Mouse (Mus musculus): ENCODE results near the gene Alcam. TPM values are rescaled to one million over a fixed set of nuclear protein-coding genes. Genes with fewer than 3 reads are reported as not detected.

Alcam gene
- polyA plus RNA-seq, 1 experiment from 2014 or later = 22.0 TPM

GRCm38 (mm10) chr16:52296376-52296775, 157.5 kb downstream of the Alcam start:
- Histone ChIP-seq H3K4me2 (replicated peaks) (no peak overlapping the region), H3K9me3 (no peaks in the 10 kb centered on the region), H3K27ac (no peak overlapping the region), H3K4me1 (no peaks in the 10 kb centered on the region), H3K4me3 (no peak overlapping the region), H3K27me3 (no peaks in the 10 kb centered on the region), H3K36me3 (no peaks in the 10 kb centered on the region; the same call in 1 of the 2 replicates), H3K9ac (no peak overlapping the region)
- 44% methylated on average over 1 of the region's 1 CpGs for WGBS
- no peak for ATAC-seq (ENCODE audit: insufficient number of reproducible peaks, insufficient read depth, low FRiP score, low TSS enrichment)

GRCm38 (mm10) chr16:52295535-52295934, 158.3 kb downstream of the Alcam start:
- H3K9me3 ChIP-seq = no peaks in the 10 kb centered on the region
- no peak overlapping the region for H3K9ac ChIP-seq

GRCm38 (mm10) chr16:52292440-52293048, 161.3 kb downstream of the Alcam start:
- H3K36me3 ChIP-seq = peaks cover 3% of the 10 kb centered on the region
- no peak overlapping the region for H3K27ac ChIP-seq
- 91% methylated on average over 3 of the region's 3 CpGs for WGBS
- H3K4me3 ChIP-seq = no peak overlapping the region
- H3K27me3 ChIP-seq = no peaks in the 10 kb centered on the region
- no peak for ATAC-seq (ENCODE audit: insufficient number of reproducible peaks, insufficient read depth, low FRiP score, low TSS enrichment)
- H3K4me1 ChIP-seq = no peaks in the 10 kb centered on the region
- H3K4me2 ChIP-seq (replicated peaks) = no peak overlapping the region
- H3K9ac ChIP-seq = no peak overlapping the region
- no peaks in the 10 kb centered on the region for H3K9me3 ChIP-seq

More at GRCm38 (mm10) chr16:52295535-52295934, 158.3 kb downstream of the Alcam start:
- Histone ChIP-seq H3K36me3 (no peaks in the 10 kb centered on the region; the same call in 1 of the 2 replicates), H3K4me1 (no peaks in the 10 kb centered on the region), H3K27ac (no peak overlapping the region), H3K4me3 (no peak overlapping the region), H3K27me3 (no peaks in the 10 kb centered on the region), H3K4me2 (replicated peaks) (no peak overlapping the region)
- no peak for ATAC-seq (ENCODE audit: insufficient number of reproducible peaks, insufficient read depth, low FRiP score, low TSS enrichment)

- H3K9me3 ChIP-seq = no peaks in the 10 kb centered on the region
- H3K36me3 ChIP-seq = no peaks in the 10 kb centered on the region
- H3K4me3 ChIP-seq = no peak overlapping the region
- no peak overlapping the region for H3K4me2 ChIP-seq (replicated peaks)
- whole genome bisulfite sequencing = 56% methylated on average over 2 of the region's 2 CpGs
- no peaks in the 10 kb centered on the region for H3K4me1 ChIP-seq
- H3K9ac ChIP-seq = no peak overlapping the region
- H3K27me3 ChIP-seq = no peaks in the 10 kb centered on the region
- ATAC-seq (ENCODE audit: insufficient number of reproducible peaks, insufficient read depth, low FRiP score, low TSS enrichment) = no peak
- H3K27ac ChIP-seq = no peak overlapping the region
Observed at GRCm38 (mm10) chr16:52280186-52280585, 173.7 kb downstream of the Alcam start.

- Histone ChIP-seq H3K4me1 (no peaks in the 10 kb centered on the region), H3K27me3 (no peaks in the 10 kb centered on the region), H3K9me3 (no peaks in the 10 kb centered on the region), H3K4me3 (no peak overlapping the region), H3K27ac (no peak overlapping the region), H3K36me3 (no peaks in the 10 kb centered on the region), H3K9ac (no peak overlapping the region), H3K4me2 (replicated peaks) (no peak overlapping the region)
- ATAC-seq (ENCODE audit: insufficient number of reproducible peaks, insufficient read depth, low FRiP score, low TSS enrichment) = no peak
- WGBS = 84% methylated on average over 4 of the region's 4 CpGs
Observed at GRCm38 (mm10) chr16:52265066-52265465, 188.8 kb downstream of the Alcam start.

GRCm38 (mm10) chr16:52263751-52264150, 190.1 kb downstream of the Alcam start:
- Histone ChIP-seq H3K9me3 (no peaks in the 10 kb centered on the region), H3K4me1 (no peaks in the 10 kb centered on the region), H3K4me3 (no peak overlapping the region), H3K4me2 (replicated peaks) (no peak overlapping the region), H3K27me3 (no peaks in the 10 kb centered on the region), H3K27ac (no peak overlapping the region), H3K36me3 (no peaks in the 10 kb centered on the region), H3K9ac (no peak overlapping the region)
- ATAC-seq (ENCODE audit: insufficient number of reproducible peaks, insufficient read depth, low FRiP score, low TSS enrichment) = no peak

- H3K4me1 ChIP-seq = no peaks in the 10 kb centered on the region
- no peak overlapping the region for H3K9ac ChIP-seq
- WGBS = 38% methylated on average over 1 of the region's 1 CpGs
- H3K9me3 ChIP-seq = no peaks in the 10 kb centered on the region
- H3K36me3 ChIP-seq = no peaks in the 10 kb centered on the region
- H3K27me3 ChIP-seq = no peaks in the 10 kb centered on the region
- H3K4me2 ChIP-seq (replicated peaks) = no peak overlapping the region
- no peak overlapping the region for H3K4me3 ChIP-seq
- no peak overlapping the region for H3K27ac ChIP-seq
- ATAC-seq (ENCODE audit: insufficient number of reproducible peaks, insufficient read depth, low FRiP score, low TSS enrichment) = peak; percentile 60; the same call in 1 of the 2 replicates
Observed at GRCm38 (mm10) chr16:52262582-52262981, 191.3 kb downstream of the Alcam start.

- H3K4me3 ChIP-seq = no peak overlapping the region
- no peaks in the 10 kb centered on the region for H3K36me3 ChIP-seq
- no peaks in the 10 kb centered on the region for H3K9me3 ChIP-seq
- WGBS = 96% methylated on average over 1 of the region's 1 CpGs
- H3K27ac ChIP-seq = no peak overlapping the region
- H3K9ac ChIP-seq = no peak overlapping the region
- H3K4me2 ChIP-seq (replicated peaks) = no peak overlapping the region
- no peak for ATAC-seq (ENCODE audit: insufficient number of reproducible peaks, insufficient read depth, low FRiP score, low TSS enrichment)
- H3K4me1 ChIP-seq = no peaks in the 10 kb centered on the region
- H3K27me3 ChIP-seq = no peaks in the 10 kb centered on the region
Observed at GRCm38 (mm10) chr16:52261755-52262154, 192.1 kb downstream of the Alcam start.

GRCm38 (mm10) chr16:52250935-52251334, 202.9 kb downstream of the Alcam start:
- Histone ChIP-seq H3K4me3 (no peak overlapping the region), H3K9ac (no peak overlapping the region), H3K27ac (no peak overlapping the region), H3K4me1 (no peaks in the 10 kb centered on the region), H3K36me3 (peaks cover 6% of the 10 kb centered on the region; the same call in 1 of the 2 replicates), H3K4me2 (replicated peaks) (no peak overlapping the region), H3K27me3 (no peaks in the 10 kb centered on the region), H3K9me3 (no peaks in the 10 kb centered on the region)
- WGBS = 89% methylated on average over 4 of the region's 4 CpGs
- ATAC-seq (ENCODE audit: insufficient number of reproducible peaks, insufficient read depth, low FRiP score, low TSS enrichment) = no peak

- Histone ChIP-seq H3K36me3 (peaks cover 6% of the 10 kb centered on the region; the same call in 1 of the 2 replicates), H3K27ac (no peak overlapping the region), H3K4me1 (no peaks in the 10 kb centered on the region), H3K4me3 (no peak overlapping the region), H3K9me3 (no peaks in the 10 kb centered on the region), H3K4me2 (replicated peaks) (no peak overlapping the region), H3K9ac (no peak overlapping the region), H3K27me3 (no peaks in the 10 kb centered on the region)
- ATAC-seq (ENCODE audit: insufficient number of reproducible peaks, insufficient read depth, low FRiP score, low TSS enrichment) = no peak
- 87% methylated on average over 4 of the region's 4 CpGs for WGBS
Observed at GRCm38 (mm10) chr16:52250196-52250595, 203.7 kb downstream of the Alcam start.

GRCm38 (mm10) chr16:52243421-52243973, 210.4 kb downstream of the Alcam start:
- no peak for ATAC-seq (ENCODE audit: insufficient number of reproducible peaks, insufficient read depth, low FRiP score, low TSS enrichment)
- Histone ChIP-seq H3K9ac (no peak overlapping the region), H3K4me2 (replicated peaks) (no peak overlapping the region), H3K27me3 (no peaks in the 10 kb centered on the region), H3K36me3 (no peaks in the 10 kb centered on the region), H3K4me3 (no peak overlapping the region), H3K9me3 (no peaks in the 10 kb centered on the region), H3K27ac (no peak overlapping the region), H3K4me1 (peaks cover 3% of the 10 kb centered on the region; the same call in 1 of the 2 replicates)
- WGBS = 83% methylated on average over 4 of the region's 4 CpGs

GRCm38 (mm10) chr16:52242144-52242543, 211.7 kb downstream of the Alcam start:
- no peaks in the 10 kb centered on the region for H3K36me3 ChIP-seq
- H3K9ac ChIP-seq = no peak overlapping the region
- no peak overlapping the region for H3K27ac ChIP-seq
- WGBS = 18% methylated on average over 2 of the region's 2 CpGs
- peaks cover 3% of the 10 kb centered on the region; the same call in 1 of the 2 replicates for H3K4me1 ChIP-seq
- H3K9me3 ChIP-seq = no peaks in the 10 kb centered on the region
- no peaks in the 10 kb centered on the region for H3K27me3 ChIP-seq
- H3K4me3 ChIP-seq = no peak overlapping the region
- ATAC-seq (ENCODE audit: insufficient number of reproducible peaks, insufficient read depth, low FRiP score, low TSS enrichment) = 0 out of 2 replicates have a peak, but pooled peaks have one; percentile 47
- H3K4me2 ChIP-seq (replicated peaks) = no peak overlapping the region

All from embryonic facial prominence, embryonic 12.5 days (tissue).